Mouse (Mus musculus): ENCODE measurements around the gene Zfp341. TPM values are rescaled to one million over a fixed set of nuclear protein-coding genes. Genes with fewer than 3 reads are reported as not detected.

The Zfp341 gene
- total and polyA plus RNA-seq, 2 experiments from 2014 or later: 0.40 to 4.4 TPM

DNA sequence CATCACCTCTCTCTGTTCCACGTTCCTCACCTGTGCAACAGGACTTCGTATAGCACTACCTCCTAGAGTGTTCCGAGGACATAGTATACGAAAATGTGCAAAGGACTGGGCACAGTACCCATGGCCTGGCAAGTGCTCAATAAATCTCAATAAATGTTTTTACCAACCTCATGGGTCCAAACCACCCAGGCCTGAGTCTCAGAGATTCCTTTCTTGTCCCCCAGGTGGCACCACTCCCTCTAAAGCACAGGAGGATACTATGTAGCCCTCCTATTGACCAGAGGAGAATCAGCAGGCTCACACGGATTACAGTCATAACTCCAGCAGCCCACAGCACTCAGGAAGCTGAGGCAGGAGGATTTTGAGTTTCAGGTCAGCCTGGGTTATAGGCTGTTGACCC, 33.5 kb downstream of the Zfp341 start:
- no peak overlapping the region for H3K4me2 ChIP-seq (ENCODE audit: low read depth, low read length)
- DNase-seq (ENCODE audit: low spot score): no peak
- no peaks in the 10 kb centered on the region for H3K4me1 ChIP-seq (ENCODE audit: control insufficient read depth, insufficient read depth)
- no peaks in the 10 kb centered on the region for H3K9me3 ChIP-seq (replicated peaks; ENCODE audit: control insufficient read depth, low read length)
- peaks cover 11% of the 10 kb centered on the region for H3K36me3 ChIP-seq (replicated peaks; ENCODE audit: control insufficient read depth, insufficient read depth, low read length)
- H3K27me3 ChIP-seq (ENCODE audit: control insufficient read depth, insufficient read depth, low read length): no peaks in the 10 kb centered on the region
- H3K9ac ChIP-seq (replicated peaks; ENCODE audit: low read depth, low read length): no peak overlapping the region
- ATAC-seq (ENCODE audit: insufficient read depth, low read depth): no peak
- H3K27ac ChIP-seq (ENCODE audit: low read depth): no peak overlapping the region
- WGBS: 74% methylated on average over 5 of the region's 5 CpGs
- H3K4me3 ChIP-seq (ENCODE audit: low read depth, low read length): no peak overlapping the region
- TF ChIP-seq EP300 (IDR thresholded peaks at IDR 0.05; ENCODE audit: low read depth) (no peak), CTCF (IDR thresholded peaks at IDR 0.05; ENCODE audit: low read depth) (peak; percentile 46)

DNA sequence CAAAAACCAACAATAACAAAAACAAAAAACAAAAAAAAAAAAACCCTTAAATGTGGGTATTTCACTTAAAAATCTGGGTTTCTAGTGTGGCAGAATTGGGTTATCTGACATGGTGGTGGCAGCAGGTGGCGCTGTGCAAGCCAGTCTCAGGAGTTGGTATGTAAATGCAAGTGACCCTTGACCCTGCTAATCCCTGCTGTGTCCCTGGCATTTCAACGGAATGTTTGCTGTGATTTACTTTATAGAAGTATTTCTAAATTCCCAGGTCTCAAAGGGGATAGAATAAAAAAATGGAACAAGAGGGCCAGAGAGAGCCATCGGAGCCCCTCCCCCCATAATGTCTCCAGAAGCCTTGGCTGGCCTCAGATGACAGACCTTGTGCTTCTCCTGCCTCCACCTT, 35.0 kb downstream of the Zfp341 start:
- no peak for DNase-seq (ENCODE audit: low spot score)

DNA sequence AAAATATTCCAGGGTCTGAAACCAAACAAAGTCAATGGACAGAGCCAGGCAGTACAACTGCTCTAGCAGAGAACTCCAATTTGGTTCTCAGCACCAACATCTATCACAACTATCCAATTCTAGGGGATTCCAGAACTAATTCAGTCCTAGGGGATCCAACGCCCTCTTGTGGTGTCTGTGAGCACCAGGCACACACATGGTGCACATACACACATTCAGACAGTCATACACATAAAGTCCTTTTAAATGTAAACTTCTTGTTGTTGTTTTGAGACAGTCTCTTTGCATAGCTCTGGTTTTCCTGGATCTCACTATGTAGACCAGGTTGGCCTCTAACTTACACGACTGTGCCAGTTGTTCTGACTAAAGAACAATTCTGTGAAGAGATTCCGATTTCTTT, 37.3 kb downstream of the Zfp341 start:
- WGBS: 75% methylated on average over 3 of the region's 3 CpGs

More for the DNA sequence above, 35.0 kb downstream of the Zfp341 start:
- no peak for TF ChIP-seq EP300 (IDR thresholded peaks at IDR 0.05; ENCODE audit: low read depth)
- TF ChIP-seq CTCF (IDR thresholded peaks at IDR 0.05; ENCODE audit: low read depth): peak; percentile 42
- no peak overlapping the region for H3K9ac ChIP-seq (replicated peaks; ENCODE audit: low read depth, low read length)
- no peak overlapping the region for H3K4me2 ChIP-seq (ENCODE audit: low read depth, low read length)
- peaks cover 11% of the 10 kb centered on the region for H3K36me3 ChIP-seq (replicated peaks; ENCODE audit: control insufficient read depth, insufficient read depth, low read length)
- no peak overlapping the region for H3K4me3 ChIP-seq (ENCODE audit: low read depth, low read length)
- H3K9me3 ChIP-seq (replicated peaks; ENCODE audit: control insufficient read depth, low read length): no peaks in the 10 kb centered on the region
- no peaks in the 10 kb centered on the region for H3K4me1 ChIP-seq (ENCODE audit: control insufficient read depth, insufficient read depth)
- ATAC-seq (ENCODE audit: insufficient read depth, low read depth): no peak; the same call in 1 of the 2 replicates
- WGBS: 39% methylated on average over 3 of the region's 3 CpGs
- no peaks in the 10 kb centered on the region for H3K27me3 ChIP-seq (ENCODE audit: control insufficient read depth, insufficient read depth, low read length)
- no peak overlapping the region for H3K27ac ChIP-seq (ENCODE audit: low read depth)

DNA sequence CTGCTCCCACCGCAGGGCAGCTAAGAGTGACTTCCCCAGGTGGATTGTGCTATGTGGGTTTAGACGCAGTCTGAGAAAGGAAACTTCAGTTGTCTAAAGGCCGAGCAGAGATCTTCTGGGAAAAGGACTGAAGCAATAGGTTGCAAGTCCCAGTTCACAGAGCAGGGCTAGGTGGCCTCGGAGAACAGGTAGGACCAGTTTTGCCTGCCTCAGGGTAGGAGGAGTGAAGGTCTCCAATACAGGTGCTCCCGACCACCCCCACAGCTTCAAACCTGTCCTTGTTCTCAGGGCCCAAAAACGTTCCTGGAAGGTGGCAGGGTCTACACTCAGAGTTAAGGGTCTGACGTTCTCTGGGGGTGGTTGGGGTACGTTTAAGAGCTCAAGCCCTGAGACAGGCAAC, 38.3 kb downstream of the Zfp341 start, which contains the start of gene Chmp4b:
TSS of gene Chmp4b (plus strand) at position 343 of the 400 bp plus-strand sequence.
- H3K27ac ChIP-seq (ENCODE audit: low read depth): no peak within 1 kb of the TSS
- ATAC-seq (ENCODE audit: insufficient read depth, low read depth) (no peak), DNase-seq (ENCODE audit: low spot score) (no peak)
- WGBS: 45% methylated on average over 8 of the region's 8 CpGs
- no peaks in the 10 kb centered on the region for H3K36me3 ChIP-seq (replicated peaks; ENCODE audit: control insufficient read depth, insufficient read depth, low read length)
- no peak within 1 kb of the TSS for H3K4me3 ChIP-seq (ENCODE audit: low read depth, low read length)
- H3K27me3 ChIP-seq (ENCODE audit: control insufficient read depth, insufficient read depth, low read length): no peaks in the 10 kb centered on the region
- H3K9me3 ChIP-seq (replicated peaks; ENCODE audit: control insufficient read depth, low read length): no peaks in the 10 kb centered on the region
- no peaks in the 10 kb centered on the region for H3K4me1 ChIP-seq (ENCODE audit: control insufficient read depth, insufficient read depth)
- TF ChIP-seq CTCF (IDR thresholded peaks at IDR 0.05; ENCODE audit: low read depth) (no peak), EP300 (IDR thresholded peaks at IDR 0.05; ENCODE audit: low read depth) (no peak)
- no peak within 1 kb of the TSS for H3K9ac ChIP-seq (replicated peaks; ENCODE audit: low read depth, low read length)
- H3K4me2 ChIP-seq (ENCODE audit: low read depth, low read length): no peak within 1 kb of the TSS

More for the DNA sequence above, 37.3 kb downstream of the Zfp341 start:
- Histone ChIP-seq H3K4me1 (ENCODE audit: control insufficient read depth, insufficient read depth) (no peaks in the 10 kb centered on the region), H3K4me3 (ENCODE audit: low read depth, low read length) (no peak overlapping the region), H3K9ac (replicated peaks; ENCODE audit: low read depth, low read length) (no peak overlapping the region), H3K36me3 (replicated peaks; ENCODE audit: control insufficient read depth, insufficient read depth, low read length) (no peaks in the 10 kb centered on the region; the same call in 1 of the 2 replicates), H3K27me3 (ENCODE audit: control insufficient read depth, insufficient read depth, low read length) (no peaks in the 10 kb centered on the region), H3K9me3 (replicated peaks; ENCODE audit: control insufficient read depth, low read length) (no peaks in the 10 kb centered on the region), H3K27ac (ENCODE audit: low read depth) (no peak overlapping the region), H3K4me2 (ENCODE audit: low read depth, low read length) (no peak overlapping the region)
- TF ChIP-seq EP300 (IDR thresholded peaks at IDR 0.05; ENCODE audit: low read depth): no peak
- no peak for TF ChIP-seq CTCF (IDR thresholded peaks at IDR 0.05; ENCODE audit: low read depth)
- DNase-seq (ENCODE audit: low spot score): no peak
- no peak for ATAC-seq (ENCODE audit: insufficient read depth, low read depth)

DNA sequence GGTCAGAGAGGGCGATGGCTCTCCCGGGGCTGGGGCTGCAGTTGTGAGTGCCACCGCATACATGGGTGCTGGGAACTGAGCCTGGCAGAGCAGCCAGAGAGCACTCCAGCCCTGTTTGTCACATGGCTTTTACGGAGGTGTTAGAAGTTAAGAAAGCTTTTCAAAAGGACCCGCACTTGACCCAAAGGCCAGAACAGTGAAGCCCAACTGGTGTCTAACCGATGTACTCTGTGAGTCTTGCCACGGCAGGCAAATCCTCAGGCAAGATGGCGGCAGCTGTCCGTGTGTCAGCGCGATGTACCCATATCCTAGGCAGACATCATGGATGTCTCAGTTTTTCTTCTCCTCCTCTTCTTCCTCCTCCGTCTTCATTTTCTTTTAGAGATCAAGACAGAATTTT, 41.9 kb downstream of the Zfp341 start:
- TF ChIP-seq EP300 (IDR thresholded peaks at IDR 0.05; ENCODE audit: low read depth) (no peak), CTCF (IDR thresholded peaks at IDR 0.05; ENCODE audit: low read depth) (no peak)
- H3K27ac ChIP-seq (ENCODE audit: low read depth): no peak overlapping the region
- 91% methylated on average over 12 of the region's 12 CpGs for WGBS
- H3K9ac ChIP-seq (replicated peaks; ENCODE audit: low read depth, low read length): no peak overlapping the region
- DNase-seq (ENCODE audit: low spot score) (no peak), ATAC-seq (ENCODE audit: insufficient read depth, low read depth) (no peak)
- H3K9me3 ChIP-seq (replicated peaks; ENCODE audit: control insufficient read depth, low read length): no peaks in the 10 kb centered on the region
- peaks cover 19% of the 10 kb centered on the region for H3K4me1 ChIP-seq (ENCODE audit: control insufficient read depth, insufficient read depth)
- H3K4me2 ChIP-seq (ENCODE audit: low read depth, low read length): no peak overlapping the region
- H3K4me3 ChIP-seq (ENCODE audit: low read depth, low read length): no peak overlapping the region
- no peaks in the 10 kb centered on the region for H3K27me3 ChIP-seq (ENCODE audit: control insufficient read depth, insufficient read depth, low read length)
- no peaks in the 10 kb centered on the region for H3K36me3 ChIP-seq (replicated peaks; ENCODE audit: control insufficient read depth, insufficient read depth, low read length)

DNA sequence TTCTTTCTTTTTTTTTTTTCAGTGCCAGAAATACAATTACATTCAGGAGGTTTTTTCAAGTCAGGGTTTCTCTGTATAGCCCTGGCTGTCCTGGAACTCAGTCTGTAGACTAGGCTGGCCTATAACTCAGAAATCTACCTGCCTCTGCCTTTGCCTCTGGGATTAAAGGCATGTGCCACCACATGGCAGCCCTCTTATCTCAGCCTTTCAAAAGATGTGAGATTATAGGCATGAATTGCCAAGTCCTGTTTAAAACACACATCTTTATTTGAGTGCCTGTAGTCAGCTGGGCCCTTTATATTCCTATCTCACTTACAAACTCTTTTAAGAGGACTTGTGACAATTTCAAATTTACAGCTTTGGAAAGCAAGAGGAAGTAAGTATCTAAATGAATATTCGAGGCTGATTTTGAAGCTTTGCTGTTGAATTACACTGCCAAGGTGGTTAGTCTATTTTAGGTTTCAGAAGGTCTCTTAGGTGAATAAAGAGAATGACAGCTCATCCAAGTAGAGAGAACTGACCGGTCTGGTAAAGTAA, 42.8 kb downstream of the Zfp341 start:
- ATAC-seq (ENCODE audit: insufficient read depth, low read depth): no peak
- Histone ChIP-seq H3K4me3 (ENCODE audit: low read depth, low read length) (peak overlapping the region; percentile 93; the same call in 1 of the 2 replicates), H3K27me3 (ENCODE audit: control insufficient read depth, insufficient read depth, low read length) (no peaks in the 10 kb centered on the region), H3K27ac (ENCODE audit: low read depth) (peak overlapping the region; percentile 4; the same call in 1 of the 2 replicates), H3K9me3 (replicated peaks; ENCODE audit: control insufficient read depth, low read length) (no peaks in the 10 kb centered on the region), H3K4me2 (ENCODE audit: low read depth, low read length) (peak overlapping the region; percentile 58; the same call in 1 of the 2 replicates), H3K9ac (replicated peaks; ENCODE audit: low read depth, low read length) (no peak overlapping the region), H3K36me3 (replicated peaks; ENCODE audit: control insufficient read depth, insufficient read depth, low read length) (0 out of 2 replicates have a peak, but pooled peaks cover 6% of the 10 kb centered on the region), H3K4me1 (ENCODE audit: control insufficient read depth, insufficient read depth) (peaks cover 19% of the 10 kb centered on the region)
- WGBS: 81% methylated on average over 2 of the region's 2 CpGs
- TF ChIP-seq EP300 (IDR thresholded peaks at IDR 0.05; ENCODE audit: low read depth): no peak
- no peak for TF ChIP-seq CTCF (IDR thresholded peaks at IDR 0.05; ENCODE audit: low read depth)
- DNase-seq (ENCODE audit: low spot score): no peak
